Mouse (Mus musculus) intestine, embryonic 15.5 days (tissue): ENCODE measurements at regions not wholly inside any gene's neighbourhood (a gene's known extent, or its start where the extent isn't known, plus 50 kb on each side); places are given as distances from the start of the nearest gene placed in this dataset.

ENCODE experiments used
- ATAC-seq: fragments of 200-750 bp; cut with Nextera tagmentation; 2 replicates; pipeline ENCODE4 v1.8.0; 2017; ENCODE audit warnings: moderate TSS enrichment, moderate library complexity
- H3K27ac ChIP-seq: fragments of 300-500 bp; sonication (generic); 2 replicates; pipeline ENCODE4 v1.5.1; 2015; ENCODE audit warnings: mild to moderate bottlenecking, inconsistent platforms
- H3K27me3 ChIP-seq: fragments of 300-500 bp; sonication (generic); replicated peaks from 2 replicates; pipeline ENCODE4 v1.6.1; 2015; ENCODE audit warnings: inconsistent platforms
- H3K36me3 ChIP-seq: fragments of 300-500 bp; sonication (generic); 2 replicates; pipeline ENCODE4 v1.6.1; 2015; ENCODE audit warnings: inconsistent platforms
- H3K4me1 ChIP-seq: fragments of 300-500 bp; sonication (generic); replicated peaks from 2 replicates; pipeline ENCODE4 v1.6.1; 2015; ENCODE audit warnings: inconsistent platforms
- H3K4me2 ChIP-seq: fragments of 300-500 bp; sonication (generic); replicated peaks from 2 replicates; pipeline ENCODE4 v1.6.1; 2015; ENCODE audit warnings: mild to moderate bottlenecking, inconsistent platforms
- H3K4me3 ChIP-seq: fragments of 300-500 bp; sonication (generic); replicated peaks from 2 replicates; pipeline ENCODE4 v1.5.1; 2015; ENCODE audit warnings: inconsistent platforms
- H3K9ac ChIP-seq: fragments of 300-500 bp; sonication (generic); 2 replicates; pipeline ENCODE4 v1.6.1; 2015; ENCODE audit warnings: inconsistent platforms
- H3K9me3 ChIP-seq: fragments of 300-500 bp; sonication (generic); 2 replicates; pipeline ENCODE4 v1.6.1; 2016; ENCODE audit warnings: inconsistent platforms
- WGBS: fragments of 180-500 bp; shearing (Covaris S2); methylation state at CpG from one replicate; pipeline ENCODE4 v1.1.7; 2015; 5-methylcytosine and 5-hydroxymethylcytosine counted together

GRCm38 (mm10) chr2:79188511-79189193 lies 66.6 kb upstream of the Itga4 start:
- Histone ChIP-seq H3K4me1 (no peaks in the 10 kb centered on the region), H3K27ac (no peak overlapping the region), H3K27me3 (no peaks in the 10 kb centered on the region), H3K36me3 (no peaks in the 10 kb centered on the region), H3K4me3 (no peak overlapping the region), H3K4me2 (no peak overlapping the region), H3K9ac (no peak overlapping the region), H3K9me3 (no peaks in the 10 kb centered on the region)
- no peak for ATAC-seq
- 85% methylated on average over 6 of the region's 6 CpGs for WGBS

- no peak for ATAC-seq
- no peak overlapping the region for H3K4me2 ChIP-seq
- H3K9ac ChIP-seq, result no peak overlapping the region
- no peaks in the 10 kb centered on the region for H3K36me3 ChIP-seq
- H3K4me1 ChIP-seq, result no peaks in the 10 kb centered on the region
- H3K27ac ChIP-seq, result no peak overlapping the region
- no peaks in the 10 kb centered on the region for H3K9me3 ChIP-seq
- no peaks in the 10 kb centered on the region for H3K27me3 ChIP-seq
- H3K4me3 ChIP-seq, result no peak overlapping the region
- 74% methylated on average over 1 of the region's 1 CpGs for WGBS
Observed at GRCm38 (mm10) chr2:79193851-79194250, 61.4 kb upstream of the Itga4 start.

- H3K27ac ChIP-seq, result no peak overlapping the region
- H3K36me3 ChIP-seq, result no peaks in the 10 kb centered on the region
- no peak overlapping the region for H3K4me3 ChIP-seq
- ATAC-seq, result no peak
- no peaks in the 10 kb centered on the region for H3K4me1 ChIP-seq
- no peak overlapping the region for H3K9ac ChIP-seq
- H3K9me3 ChIP-seq, result no peaks in the 10 kb centered on the region
- H3K27me3 ChIP-seq, result no peaks in the 10 kb centered on the region
- WGBS, result 74% methylated on average over 6 of the region's 6 CpGs
- no peak overlapping the region for H3K4me2 ChIP-seq
Observed at GRCm38 (mm10) chr2:79201677-79202076, 53.5 kb upstream of the Itga4 start.
